10 mouse cellular contexts compared by ENCODE assay signal in genomic region chr7:89216118-89216517, GRCm38 (mm10).
A peak's percentile ranks its signal among the peaks of the same experiment; 100 is the strongest.
DNase-seq lines count a peak whose midpoint lies in the region; ATAC-seq and TF ChIP-seq lines count a peak whose summit lies in the region.
"Had no signal": no experiment of that assay in that cellular context is flagged by ENCODE, and none has a peak within 500 bp of the region (broad histone marks: within the 10 kb centered on the region; RNA-seq: fewer than 3 reads in every experiment).

No protein-coding gene starts in this region.

- H3K4me3 ChIP-seq in forebrain, postnatal 0 days (ENCODE audit: low read depth, low read length) = no peak overlapping the region
- H3K4me3 ChIP-seq in forebrain, embryonic 13.5 days = no peak overlapping the region
- H3K4me3 ChIP-seq in kidney, postnatal 0 days (replicated peaks; ENCODE audit: low read depth, low read length) = no peak overlapping the region
- no peak overlapping the region for H3K4me3 ChIP-seq in liver, postnatal 0 days (ENCODE audit: low read depth, low read length)

- H3K4me1 ChIP-seq in forebrain, postnatal 0 days (ENCODE audit: insufficient read depth) = peaks cover 2% of the 10 kb centered on the region; the same call in 1 of the 2 replicates
- peaks cover 5% of the 10 kb centered on the region; the same call in 1 of the 2 replicates for H3K4me1 ChIP-seq in forebrain, embryonic 13.5 days
- H3K4me1 ChIP-seq in kidney, postnatal 0 days (replicated peaks; ENCODE audit: insufficient read depth, low read length) = peaks cover 8% of the 10 kb centered on the region; the same call in 1 of the 2 replicates
- peaks cover 7% of the 10 kb centered on the region; the same call in 1 of the 2 replicates for H3K4me1 ChIP-seq in liver, postnatal 0 days (ENCODE audit: insufficient read depth)

- H3K9me3 ChIP-seq in forebrain, postnatal 0 days (ENCODE audit: low read length) = no peaks in the 10 kb centered on the region
- H3K9me3 ChIP-seq in forebrain, embryonic 13.5 days (replicated peaks) = no peaks in the 10 kb centered on the region
- no peaks in the 10 kb centered on the region for H3K9me3 ChIP-seq in kidney, postnatal 0 days (replicated peaks; ENCODE audit: low read length)
- H3K9me3 ChIP-seq in liver, postnatal 0 days (ENCODE audit: low read length) = no peaks in the 10 kb centered on the region

- 68% methylated on average over 2 of the region's 2 CpGs for WGBS in forebrain, postnatal 0 days
- 93% methylated on average over 2 of the region's 2 CpGs for WGBS in forebrain, embryonic 13.5 days
- 58% methylated on average over 2 of the region's 2 CpGs for WGBS in kidney, postnatal 0 days
- 27% methylated on average over 2 of the region's 2 CpGs for WGBS in liver, postnatal 0 days (ENCODE audit: insufficient replicate concordance)

- no peak overlapping the region for H3K27ac ChIP-seq in forebrain, postnatal 0 days (ENCODE audit: low read depth, low read length)
- no peak overlapping the region for H3K27ac ChIP-seq in forebrain, embryonic 13.5 days
- H3K27ac ChIP-seq in kidney, postnatal 0 days = 0 out of 2 replicates have a peak overlapping the region, but pooled peaks have one; percentile 10
- H3K27ac ChIP-seq in liver, postnatal 0 days (ENCODE audit: low read depth) = peak overlapping the region; percentile 5

- TF ChIP-seq CTCF in forebrain, postnatal 0 days (IDR thresholded peaks at IDR 0.05; ENCODE audit: low read depth) = no peak
- TF ChIP-seq CTCF in kidney, postnatal 0 days (IDR thresholded peaks at IDR 0.05; ENCODE audit: low read depth) = no peak
- no peak for TF ChIP-seq CTCF in liver, postnatal 0 days (IDR thresholded peaks at IDR 0.05; ENCODE audit: low read depth)

- no peaks in the 10 kb centered on the region for H3K27me3 ChIP-seq in forebrain, postnatal 0 days (ENCODE audit: insufficient read depth, low read length)
- H3K27me3 ChIP-seq in forebrain, embryonic 13.5 days = no peaks in the 10 kb centered on the region
- no peaks in the 10 kb centered on the region for H3K27me3 ChIP-seq in kidney, postnatal 0 days (ENCODE audit: insufficient read depth, low read length)
- H3K27me3 ChIP-seq in liver, postnatal 0 days (ENCODE audit: insufficient read depth, low read length) = no peaks in the 10 kb centered on the region

- DNase-seq in forebrain, postnatal 0 days = no peak
- no peak for DNase-seq in kidney, postnatal 0 days (ENCODE audit: low spot score)
- DNase-seq in kidney, postnatal 14 days = no peak
- DNase-seq in adipocyte (ENCODE audit: low spot score) = peak; percentile 35
- no peak for DNase-seq in liver, postnatal 0 days
- no peak for DNase-seq in left cerebral cortex, adult 8-10 months (ENCODE audit: low spot score in 2 of 2)
- DNase-seq: adrenal gland, postnatal 25 days; cerebellum, postnatal 10 days had no signal

- no peaks in the 10 kb centered on the region for H3K36me3 ChIP-seq in forebrain, postnatal 0 days (ENCODE audit: insufficient read depth)
- no peaks in the 10 kb centered on the region for H3K36me3 ChIP-seq in forebrain, embryonic 13.5 days (ENCODE audit: poor library complexity, severe bottlenecking)
- H3K36me3 ChIP-seq in kidney, postnatal 0 days (ENCODE audit: insufficient read depth, low read length) = no peaks in the 10 kb centered on the region
- no peaks in the 10 kb centered on the region for H3K36me3 ChIP-seq in liver, postnatal 0 days (replicated peaks; ENCODE audit: insufficient read depth, low read length)

- H3K4me2 ChIP-seq in forebrain, postnatal 0 days (ENCODE audit: low read depth) = no peak overlapping the region
- no peak overlapping the region for H3K4me2 ChIP-seq in forebrain, embryonic 13.5 days
- no peak overlapping the region for H3K4me2 ChIP-seq in kidney, postnatal 0 days (ENCODE audit: low read length)
- H3K4me2 ChIP-seq in liver, postnatal 0 days (ENCODE audit: low read depth, low read length) = 0 out of 2 replicates have a peak overlapping the region, but pooled peaks have one; percentile 2

- peak; percentile 55; the same call in 1 of the 2 replicates for ATAC-seq in forebrain, postnatal 0 days
- no peak for ATAC-seq in forebrain, embryonic 13.5 days
- no peak for ATAC-seq in kidney, postnatal 0 days (replicated peaks; ENCODE audit: low FRiP score, low read depth)
- peak; percentile 35; the same call in 1 of the 2 replicates for ATAC-seq in liver, postnatal 0 days
- ATAC-seq in CD4-positive, CD25-positive, alpha-beta regulatory T cell, adult 4 months = no peak

- TF ChIP-seq EP300 in liver, postnatal 0 days (IDR thresholded peaks at IDR 0.05; ENCODE audit: low read depth) = no peak

- no peak overlapping the region for H3K9ac ChIP-seq in forebrain, postnatal 0 days
- no peak overlapping the region for H3K9ac ChIP-seq in forebrain, embryonic 13.5 days
- H3K9ac ChIP-seq in kidney, postnatal 0 days (ENCODE audit: low read depth, low read length) = no peak overlapping the region
- H3K9ac ChIP-seq in liver, postnatal 0 days (replicated peaks) = no peak overlapping the region

Comparison
In these comparisons a context has a peak if more than half of its experiments do, and no peak if none do; other contexts are left out.
1. ATAC-seq: peak in forebrain, postnatal 0 days (single experiment) and liver, postnatal 0 days (single experiment); none in forebrain, embryonic 13.5 days (single experiment), kidney, postnatal 0 days (single experiment) and CD4-positive, CD25-positive, alpha-beta regulatory T cell, adult 4 months (single experiment).
2. H3K27ac ChIP-seq: peak in kidney, postnatal 0 days (single experiment) and liver, postnatal 0 days (single experiment); none in forebrain, postnatal 0 days (single experiment) and forebrain, embryonic 13.5 days (single experiment).